Comparison of ENCODE assay signal across 25 mouse cellular contexts in genomic region chr14:76887708-76888107, GRCm38 (mm10).
"Had no signal": no experiment of that assay in that cellular context is flagged by ENCODE, and none has a peak within 500 bp of the region (broad histone marks: within the 10 kb centered on the region; RNA-seq: fewer than 3 reads in every experiment).

No protein-coding gene starts in this region.

- H3K9me3 ChIP-seq: limb, embryonic 12.5 days; limb, embryonic 15.5 days; liver, embryonic 12.5 days; liver, embryonic 15.5 days; lung, embryonic 15.5 days; megakaryocyte, embryonic 14.5 days; midbrain, embryonic 10.5 days; midbrain, embryonic 13.5 days; neural tube, embryonic 13.5 days had no signal

- DNase-seq: kidney, adult 18-20 months; kidney, adult 9 months; kidney, postnatal 25 days; layer of hippocampus, adult 9-11 months; left cerebral cortex, postnatal 4 days; lung, adult 18-20 months; lung, postnatal 10 days; lung, postnatal 36 days; retina, postnatal 1 day; right cerebral cortex, postnatal 25 days; thymus, postnatal 36 days had no signal

- ATAC-seq: intestine, embryonic 16.5 days; liver, embryonic 12.5 days; midbrain, embryonic 13.5 days; midbrain, embryonic 16.5 days had no signal

- H3K27ac ChIP-seq: layer of hippocampus, adult 2 months; limb, embryonic 12.5 days; liver, embryonic 12.5 days; liver, embryonic 15.5 days; lung, embryonic 15.5 days; midbrain, embryonic 10.5 days; midbrain, embryonic 13.5 days; neural tube, embryonic 13.5 days; stomach, postnatal 0 days had no signal

- H3K27me3 ChIP-seq: limb, embryonic 12.5 days; limb, embryonic 15.5 days; lung, embryonic 15.5 days; megakaryocyte, embryonic 14.5 days; neural tube, embryonic 13.5 days had no signal

- H3K4me3 ChIP-seq: layer of hippocampus, adult 2 months; limb, embryonic 12.5 days; limb, embryonic 15.5 days; liver, embryonic 12.5 days; liver, embryonic 15.5 days; lung, embryonic 15.5 days; megakaryocyte, embryonic 14.5 days; midbrain, embryonic 10.5 days; midbrain, embryonic 13.5 days; myocyte; neural tube, embryonic 13.5 days had no signal

- H3K36me3 ChIP-seq: limb, embryonic 12.5 days; limb, embryonic 15.5 days; liver, embryonic 12.5 days; liver, embryonic 15.5 days; lung, embryonic 15.5 days; midbrain, embryonic 10.5 days; midbrain, embryonic 13.5 days; neural tube, embryonic 13.5 days had no signal
